Mouse (Mus musculus) liver, embryonic 11.5 days (tissue): ENCODE results near the gene Cyp4b1. TPM values are rescaled to one million over a fixed set of nuclear protein-coding genes. Genes with fewer than 3 reads are reported as not detected.
"Not testable (repeated sequence)": the region's sequence is repeated elsewhere in the genome, so short reads cannot be mapped to it uniquely, and the experiment has no call there.

Experiments used
- ATAC-seq: fragments of 200-750 bp; cut with Nextera tagmentation; replicated peaks from 2 replicates; pipeline ENCODE4 v1.8.0; 2017; ENCODE audit warnings: moderate number of reproducible peaks, mild to moderate bottlenecking, moderate TSS enrichment, moderate library complexity; ENCODE audit not compliant: low FRiP score
- DNase-seq: peaks from one replicate; pipeline ENCODE4 v3.0.0-alpha.2; 2017; ENCODE audit warnings: low spot score
- H3K27ac ChIP-seq: fragments of 300-500 bp; sonication (generic); 2 replicates; pipeline ENCODE4 v1.5.1; 2014; ENCODE audit warnings: mild to moderate bottlenecking, low read depth, low read length, control low read depth
- H3K27me3 ChIP-seq: fragments of 300-500 bp; sonication (generic); replicated peaks from 2 replicates; pipeline ENCODE4 v1.6.1; 2014; ENCODE audit warnings: low read length, mixed read lengths; ENCODE audit not compliant: control insufficient read depth, insufficient read depth
- H3K36me3 ChIP-seq: fragments of 300-500 bp; sonication (generic); 2 replicates; pipeline ENCODE4 v1.6.1; 2014; ENCODE audit warnings: mild to moderate bottlenecking, low read length, moderate library complexity, mixed read lengths; ENCODE audit not compliant: control insufficient read depth, insufficient read depth
- H3K4me1 ChIP-seq: fragments of 300-500 bp; sonication (generic); replicated peaks from 2 replicates; pipeline ENCODE4 v1.6.1; 2014; ENCODE audit warnings: low read length, mixed read lengths; ENCODE audit not compliant: control insufficient read depth, insufficient read depth
- H3K4me2 ChIP-seq: fragments of 300-500 bp; sonication (generic); 2 replicates; pipeline ENCODE4 v1.6.1; 2014; ENCODE audit warnings: mild to moderate bottlenecking, control low read depth, moderate library complexity
- H3K4me3 ChIP-seq: fragments of 300-500 bp; sonication (generic); 2 replicates; pipeline ENCODE4 v1.5.1; 2014; ENCODE audit warnings: low read depth, low read length, control low read depth
- H3K9ac ChIP-seq: fragments of 300-500 bp; sonication (generic); 2 replicates; pipeline ENCODE4 v1.6.1; 2014; ENCODE audit warnings: low read depth, low read length, control low read depth
- H3K9me3 ChIP-seq: fragments of 300-500 bp; sonication (generic); 2 replicates; pipeline ENCODE4 v1.6.1; 2016; ENCODE audit warnings: low read length, inconsistent platforms, mixed read lengths; ENCODE audit not compliant: control insufficient read depth
- WGBS: fragments of 180-500 bp; shearing (Covaris S2); extraction: QIAGEN DNeasy Blood & Tissue Kit; methylation state at CpG from one replicate; pipeline ENCODE4 v1.1.7; 2014; 5-methylcytosine and 5-hydroxymethylcytosine counted together
- polyA plus RNA-seq: library from polyadenylated mRNA; unstranded; fragments of >200 nt; fragmentation: Nextera tagmentation; extraction: Ambion mirVana; gene quantifications from 2 replicates; pipeline ENCODE4 v1.2.1, GENCODE M21; 2014

Gene Cyp4b1
- polyA plus RNA-seq, 1 experiment from 2014 or later, result 0.71 TPM

GRCm38 (mm10) chr4:115648752-115649151 is 1.2 kb upstream of the Cyp4b1 start:
- H3K27ac ChIP-seq, result no peak overlapping the region
- no peaks in the 10 kb centered on the region for H3K27me3 ChIP-seq
- WGBS, result 55% methylated on average over 2 of the region's 2 CpGs
- no peaks in the 10 kb centered on the region for H3K4me1 ChIP-seq
- no peak overlapping the region for H3K9ac ChIP-seq
- H3K4me2 ChIP-seq, result no peak overlapping the region
- no peak for ATAC-seq
- H3K4me3 ChIP-seq, result no peak overlapping the region
- no peak for DNase-seq
- no peaks in the 10 kb centered on the region for H3K36me3 ChIP-seq
- H3K9me3 ChIP-seq, result no peaks in the 10 kb centered on the region

DNA sequence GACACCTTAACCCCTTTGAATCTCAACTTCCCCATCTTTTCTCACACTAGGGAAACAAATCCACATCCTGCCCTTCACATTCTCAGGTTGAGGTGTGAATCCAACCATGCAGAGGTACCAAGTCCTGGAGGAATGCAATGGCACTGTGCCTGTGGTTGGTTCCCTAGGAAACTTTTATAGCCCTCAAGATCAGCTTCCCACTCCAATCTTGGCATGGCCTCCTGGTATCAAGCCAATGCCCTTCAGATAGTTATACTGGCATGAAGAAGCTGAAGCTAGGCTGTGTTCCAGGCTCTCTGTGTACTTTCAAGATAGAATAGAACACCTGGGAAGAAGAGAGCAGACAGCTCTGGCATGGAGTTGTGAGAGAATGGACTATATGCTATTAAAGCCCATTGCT is 2.2 kb downstream of the Cyp4b1 start:
- Histone ChIP-seq H3K36me3 (no peaks in the 10 kb centered on the region), H3K4me1 (no peaks in the 10 kb centered on the region), H3K27ac (no peak overlapping the region), H3K9ac (no peak overlapping the region), H3K4me2 (no peak overlapping the region), H3K9me3 (no peaks in the 10 kb centered on the region), H3K4me3 (no peak overlapping the region), H3K27me3 (no peaks in the 10 kb centered on the region)
- no peak for DNase-seq
- no peak for ATAC-seq

GRCm38 (mm10) chr4:115642967-115643754 is 4.4 kb downstream of the Cyp4b1 start:
- no peaks in the 10 kb centered on the region for H3K36me3 ChIP-seq
- H3K27me3 ChIP-seq, result no peaks in the 10 kb centered on the region
- H3K27ac ChIP-seq, result no peak overlapping the region
- no peaks in the 10 kb centered on the region for H3K9me3 ChIP-seq
- H3K4me3 ChIP-seq, result no peak overlapping the region
- H3K4me2 ChIP-seq, result no peak overlapping the region
- WGBS, result 37% methylated on average over 5 of the region's 5 CpGs
- no peaks in the 10 kb centered on the region for H3K4me1 ChIP-seq
- no peak overlapping the region for H3K9ac ChIP-seq
- DNase-seq (no peak), ATAC-seq (peak; percentile 29; the same call in 1 of the 2 replicates)

DNA sequence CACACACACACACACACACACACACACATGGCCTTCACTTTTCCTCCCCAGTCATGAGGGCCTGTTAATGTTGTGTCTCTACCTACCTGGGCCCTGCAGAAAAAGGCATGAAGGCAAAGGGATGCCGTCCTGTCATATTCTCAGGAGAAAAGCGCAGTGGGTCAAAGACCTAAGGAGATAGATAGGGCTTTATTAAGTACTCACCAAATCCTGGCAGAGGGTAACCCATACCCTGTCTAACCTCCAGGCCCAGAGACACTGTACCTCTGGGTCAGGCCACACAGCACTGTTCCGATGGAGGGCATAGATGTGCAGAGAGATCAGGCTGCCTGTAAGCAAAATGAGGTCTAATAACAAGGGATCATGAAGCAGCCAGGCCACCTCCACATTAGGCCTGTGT is 22.0 kb downstream of the Cyp4b1 start:
- not testable (repeated sequence) for H3K4me2 ChIP-seq
- WGBS, result 92% methylated on average over 3 of the region's 3 CpGs

DNA sequence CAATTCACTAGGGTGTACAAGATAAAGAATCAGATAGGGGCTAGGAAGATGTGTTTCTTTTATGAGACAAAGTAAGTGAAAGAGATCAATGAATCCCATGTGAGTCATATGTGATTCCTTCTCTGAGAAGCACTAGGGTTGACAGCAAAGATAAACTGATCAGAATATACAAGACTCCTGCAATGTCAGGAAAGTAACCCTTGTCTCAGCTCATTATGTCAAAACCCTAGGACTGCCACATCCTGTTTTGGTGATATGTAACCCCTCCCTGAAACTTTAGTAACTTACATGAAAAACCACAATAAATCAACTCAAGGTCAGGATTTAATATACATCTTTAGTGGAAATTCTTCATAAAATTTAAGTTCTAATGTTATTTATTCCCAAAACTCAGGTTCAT is 33.5 kb downstream of the Cyp4b1 start:
- ATAC-seq, result no peak

More for the DNA sequence above, 22.0 kb downstream of the Cyp4b1 start:
- H3K27me3 ChIP-seq, H3K4me1 ChIP-seq, H3K36me3 ChIP-seq, H3K9ac ChIP-seq, H3K9me3 ChIP-seq, H3K27ac ChIP-seq, H3K4me3 ChIP-seq, DNase-seq, ATAC-seq: not testable (repeated sequence)

DNA sequence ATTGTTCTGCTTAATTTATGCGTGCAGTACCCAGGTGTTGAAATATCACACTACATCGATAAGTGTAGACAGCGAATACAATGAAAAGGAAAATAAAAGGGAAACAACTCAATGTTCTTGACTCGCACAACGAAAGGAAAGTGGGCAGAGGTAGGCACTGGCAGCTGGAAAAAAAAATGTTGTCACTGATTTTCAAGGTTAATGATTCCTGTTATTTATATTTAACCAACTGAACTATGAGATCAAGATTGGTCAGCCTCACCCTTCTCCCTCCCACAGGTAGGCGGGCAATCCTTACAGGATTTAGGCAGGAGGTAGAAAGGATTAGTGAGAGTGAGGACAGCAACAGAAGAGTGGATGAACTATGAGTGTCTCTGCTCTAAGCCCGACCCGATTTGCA is 46.9 kb downstream of the Cyp4b1 start, which contains the start of gene Cyp4a32:
Gene Cyp4a32 (plus strand): TSS at position 359 of the 400 bp plus-strand sequence.
- not testable (repeated sequence) for H3K36me3 ChIP-seq, DNase-seq, H3K4me3 ChIP-seq, H3K9ac ChIP-seq, H3K27ac ChIP-seq, ATAC-seq, H3K4me2 ChIP-seq, H3K27me3 ChIP-seq, H3K9me3 ChIP-seq, H3K4me1 ChIP-seq
- WGBS, result 87% methylated on average over 8 of the region's 8 CpGs

More for the DNA sequence above, 33.5 kb downstream of the Cyp4b1 start:
- DNase-seq, result no peak
- no peaks in the 10 kb centered on the region for H3K27me3 ChIP-seq
- no peak overlapping the region for H3K4me3 ChIP-seq
- H3K27ac ChIP-seq, result no peak overlapping the region
- no peak overlapping the region for H3K9ac ChIP-seq
- H3K4me2 ChIP-seq, result no peak overlapping the region
- H3K36me3 ChIP-seq, result no peaks in the 10 kb centered on the region
- no peaks in the 10 kb centered on the region for H3K4me1 ChIP-seq
- no peaks in the 10 kb centered on the region for H3K9me3 ChIP-seq

GRCm38 (mm10) chr4:115596824-115597336 is 50.6 kb downstream of the Cyp4b1 start:
- no peak for ATAC-seq
- no peak overlapping the region for H3K4me3 ChIP-seq
- no peaks in the 10 kb centered on the region for H3K4me1 ChIP-seq
- H3K9me3 ChIP-seq, result no peaks in the 10 kb centered on the region
- WGBS, result 59% methylated on average over 2 of the region's 2 CpGs
- H3K9ac ChIP-seq, result no peak overlapping the region
- H3K27ac ChIP-seq, result no peak overlapping the region
- no peaks in the 10 kb centered on the region for H3K27me3 ChIP-seq
- DNase-seq, result no peak
- no peak overlapping the region for H3K4me2 ChIP-seq
- H3K36me3 ChIP-seq, result no peaks in the 10 kb centered on the region

- Histone ChIP-seq H3K9me3 (no peaks in the 10 kb centered on the region), H3K27me3 (no peaks in the 10 kb centered on the region), H3K4me1 (no peaks in the 10 kb centered on the region), H3K9ac (no peak overlapping the region), H3K36me3 (no peaks in the 10 kb centered on the region), H3K27ac (no peak overlapping the region), H3K4me2 (no peak overlapping the region), H3K4me3 (no peak overlapping the region)
- DNase-seq (no peak), ATAC-seq (no peak)
- 90% methylated on average over 1 of the region's 1 CpGs for WGBS
Measured at GRCm38 (mm10) chr4:115596357-115596756, 51.2 kb downstream of the Cyp4b1 start.

DNA sequence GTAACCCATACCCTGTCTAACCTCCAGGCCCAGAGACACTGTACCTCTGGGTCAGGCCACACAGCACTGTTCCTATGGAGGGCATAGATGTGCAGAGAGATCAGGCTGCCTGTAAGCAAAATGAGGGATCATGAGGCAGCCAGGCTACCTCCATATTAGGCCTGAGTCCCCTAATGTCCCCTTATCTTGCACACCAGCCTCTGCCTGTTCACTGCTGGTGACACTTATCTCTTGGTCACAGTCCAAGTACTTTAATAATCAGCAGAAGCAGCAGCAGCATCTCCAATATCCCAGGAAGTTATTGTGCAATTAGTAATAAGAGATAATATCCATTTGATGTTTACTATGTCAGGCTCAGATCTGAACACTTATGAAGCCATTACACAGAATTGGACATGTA is 64.5 kb downstream of the Cyp4b1 start:
- no peaks in the 10 kb centered on the region for H3K4me1 ChIP-seq
- no peaks in the 10 kb centered on the region for H3K27me3 ChIP-seq
- DNase-seq (no peak), ATAC-seq (peak; percentile 93)
- H3K4me2 ChIP-seq, result no peak overlapping the region
- no peak overlapping the region for H3K4me3 ChIP-seq
- no peaks in the 10 kb centered on the region for H3K9me3 ChIP-seq
- H3K36me3 ChIP-seq, result no peaks in the 10 kb centered on the region
- H3K9ac ChIP-seq, result no peak overlapping the region
- no peak overlapping the region for H3K27ac ChIP-seq
